ENCODE assay signal across 8 mouse cellular contexts in genomic region chr9:14276481-14277287, GRCm38 (mm10). TPM values are rescaled to one million over a fixed set of nuclear protein-coding genes. Genes with fewer than 3 reads are reported as not detected.
DNase-seq lines count a peak whose midpoint lies in the region; ATAC-seq and TF ChIP-seq lines count a peak whose summit lies in the region.

No protein-coding gene starts in this region.

- H3K9ac ChIP-seq in limb, embryonic 14.5 days (ENCODE audit: low read depth, low read length, severe bottlenecking) = peak overlapping the region; percentile 82
- H3K9ac ChIP-seq in neural tube, embryonic 12.5 days = peak overlapping the region; percentile 92

- DNase-seq in 3134 (ENCODE audit: extremely low read depth, insufficient read length, low spot score) (peak; percentile 67), MN1 (ENCODE audit: low spot score) (peak; percentile 11)
- peak; percentile 56 to 59 for DNase-seq in cerebellum, postnatal 36 days
- peak; percentile 55 to 64 for DNase-seq in gastrocnemius, postnatal 4 days (ENCODE audit: low spot score in 2 of 2)
- DNase-seq in kidney, adult 8-10 months = peak; percentile 19 to 37
- peak; percentile 34 for DNase-seq in limb, embryonic 14.5 days (ENCODE audit: low spot score)
- peak; percentile 37 for DNase-seq in thymus, postnatal 25 days

- TF ChIP-seq POLR2A in limb, embryonic 14.5 days (IDR thresholded peaks at IDR 0.05; ENCODE audit: borderline replicate concordance, extremely low read depth, insufficient read depth, insufficient read length) = 0 out of 2 replicates have a peak, but pooled peaks have one; percentile 9

- H3K27me3 ChIP-seq in limb, embryonic 14.5 days (ENCODE audit: control insufficient read depth, insufficient read depth, low read length) = no peaks in the 10 kb centered on the region
- H3K27me3 ChIP-seq in neural tube, embryonic 12.5 days (replicated peaks) = no peaks in the 10 kb centered on the region

- ATAC-seq in limb, embryonic 14.5 days (ENCODE audit: low FRiP score, low read depth) = peak; percentile 48
- peak; percentile 64 for ATAC-seq in neural tube, embryonic 12.5 days (ENCODE audit: low FRiP score, low read depth)

- H3K4me3 ChIP-seq in limb, embryonic 14.5 days (replicated peaks; ENCODE audit: low read length) = peak overlapping the region; percentile 76
- H3K4me3 ChIP-seq in neural tube, embryonic 12.5 days = peak overlapping the region; percentile 92

- 0% methylated on average over 31 of the region's 61 CpGs for WGBS in limb, embryonic 14.5 days
- WGBS in neural tube, embryonic 12.5 days = under 1% methylated on average over 60 of the region's 61 CpGs

- peak overlapping the region; percentile 92 for H3K27ac ChIP-seq in limb, embryonic 14.5 days (replicated peaks; ENCODE audit: low read depth, low read length)
- peak overlapping the region; percentile 90 for H3K27ac ChIP-seq in neural tube, embryonic 12.5 days

- H3K36me3 ChIP-seq in limb, embryonic 14.5 days (ENCODE audit: control insufficient read depth, insufficient read depth, low read length) = no peaks in the 10 kb centered on the region
- no peaks in the 10 kb centered on the region for H3K36me3 ChIP-seq in neural tube, embryonic 12.5 days

- H3K4me1 ChIP-seq in limb, embryonic 14.5 days (ENCODE audit: control insufficient read depth, insufficient read depth, low read length) = peaks cover 17% of the 10 kb centered on the region
- peaks cover 5% of the 10 kb centered on the region for H3K4me1 ChIP-seq in neural tube, embryonic 12.5 days

- H3K4me2 ChIP-seq in limb, embryonic 14.5 days (replicated peaks; ENCODE audit: low read depth, low read length, severe bottlenecking) = peak overlapping the region; percentile 55
- H3K4me2 ChIP-seq in neural tube, embryonic 12.5 days (replicated peaks) = peak overlapping the region; percentile 69

- H3K9me3 ChIP-seq in limb, embryonic 14.5 days (ENCODE audit: control insufficient read depth, low read length) = no peaks in the 10 kb centered on the region
- no peaks in the 10 kb centered on the region for H3K9me3 ChIP-seq in neural tube, embryonic 12.5 days

RNA-seq across cellular contexts. Expression of gene Sesn3, which starts 1.8 kb away (rescaled TPM):
- 10 to 100 TPM; 42.1 to 49.8 TPM for total RNA-seq in gastrocnemius, postnatal 4 days (2021)
- polyA plus RNA-seq in limb, embryonic 14.5 days (2012; rRNA removed) = 25.3 and 28.1 TPM in 2 replicates
- 21.1 and 31.5 TPM in 2 replicates for polyA plus RNA-seq in limb, embryonic 14.5 days (2014; fragmentation: Nextera tagmentation; extraction: Ambion mirVana)
- polyA plus RNA-seq in neural tube, embryonic 12.5 days (2016; fragmentation: Nextera tagmentation; extraction: Ambion mirVana) = 19.7 and 24.3 TPM in 2 replicates

Comparison
In these comparisons a context has a peak if more than half of its experiments do, and no peak if none do; other contexts are left out.
1. Peak in every context shown above with its lines: DNase-seq, ATAC-seq, H3K4me3 ChIP-seq and H3K27ac ChIP-seq.
2. DNase-seq: peak in every context shown above with its lines; median percentile 67 in 3134; 60 in gastrocnemius, postnatal 4 days; 58 in cerebellum, postnatal 36 days; 37 in thymus, postnatal 25 days; 34 in limb, embryonic 14.5 days; 28 in kidney, adult 8-10 months; 11 in MN1.